Mouse (Mus musculus) CH12.LX (cell line): ENCODE data around the gene Edem3. TPM values are rescaled to one million over a fixed set of nuclear protein-coding genes. Genes with fewer than 3 reads are reported as not detected.

ENCODE experiments used
- DNase-seq: peaks from one replicate; pipeline ENCODE4 v3.0.0-alpha.2; 2013; ENCODE audit errors: extremely low read depth
- H3K27ac ChIP-seq: 2 replicates; pipeline ENCODE4 v1.5.1; 2012; ENCODE audit warnings: low read depth, mild to moderate bottlenecking, control low read depth, moderate library complexity; ENCODE audit not compliant: insufficient read depth
- H3K27me3 ChIP-seq: replicated peaks from 2 replicates; pipeline ENCODE3; 2012; ENCODE audit warnings: inconsistent platforms
- H3K36me3 ChIP-seq, 2 experiments: replicated peaks in 1 of 2; 2 replicates each; pipeline versions ENCODE3 to v1.6.1; 2012; ENCODE audit warnings: inconsistent platforms in 1 of 2, low read length in 1 of 2, mild to moderate bottlenecking in 1 of 2, mixed read lengths in 1 of 2, moderate library complexity in 1 of 2; ENCODE audit not compliant: control insufficient read depth in 1 of 2, insufficient read depth in 1 of 2
- H3K4me1 ChIP-seq, 2 experiments: 2 replicates each; pipeline ENCODE4 v1.6.1; 2012; ENCODE audit warnings: inconsistent platforms in 1 of 2, moderate library complexity in 1 of 2; ENCODE audit not compliant: insufficient read depth in 2 of 2, control insufficient read depth in 1 of 2
- H3K4me2 ChIP-seq: 2 replicates; pipeline ENCODE4 v1.6.1; 2012; ENCODE audit warnings: low read depth, mild to moderate bottlenecking, control low read depth; ENCODE audit not compliant: poor library complexity, insufficient read depth, severe bottlenecking
- H3K4me3 ChIP-seq, 3 experiments: fragments of 150-350 bp in 1 of 3; sonication (generic) in 1 of 3; replicated peaks in 1 of 3; 2 replicates each; pipeline versions ENCODE3 to v1.5.1; 2011 to 2012; ENCODE audit warnings: low read depth in 2 of 3, low read length in 2 of 3, mild to moderate bottlenecking in 2 of 3, moderate library complexity in 2 of 3, control low read depth in 1 of 3, improper control_type of control experiment in 1 of 3, inconsistent platforms in 1 of 3, mixed read lengths in 1 of 3; ENCODE audit not compliant: poor library complexity in 1 of 3
- H3K79me2 ChIP-seq: replicated peaks from 2 replicates; pipeline ENCODE4 v1.6.1; 2012; ENCODE audit warnings: mild to moderate bottlenecking, moderate library complexity; ENCODE audit not compliant: control insufficient read depth, poor library complexity, insufficient read depth, severe bottlenecking; ENCODE audit errors: extremely low read depth
- H3K9ac ChIP-seq: 2 replicates; pipeline ENCODE4 v1.6.1; 2012; ENCODE audit warnings: low read depth, mild to moderate bottlenecking, control low read depth, moderate library complexity; ENCODE audit not compliant: insufficient read depth
- H3K9me3 ChIP-seq: replicated peaks from 2 replicates; pipeline ENCODE3; 2012; ENCODE audit warnings: low read length, inconsistent platforms, mixed read lengths
- CHD2 ChIP-seq: IDR thresholded peaks from 2 replicates; pipeline ENCODE4 v1.6.1; 2011; ENCODE audit warnings: low read length, improper control_type of control experiment
- E2F4 ChIP-seq: IDR thresholded peaks from 2 replicates; pipeline ENCODE4 v1.6.1; 2011; ENCODE audit warnings: low read depth, low read length, improper control_type of control experiment; ENCODE audit not compliant: insufficient replicate concordance
- ETS1 ChIP-seq: conservative IDR thresholded peaks from 2 replicates; pipeline ENCODE4 v1.6.1; 2012; ENCODE audit warnings: low read depth, mild to moderate bottlenecking, inconsistent platforms, low read length, improper control_type of control experiment, moderate library complexity
- GABPA ChIP-seq: IDR thresholded peaks from 2 replicates; pipeline ENCODE4 v1.6.1; 2012; ENCODE audit warnings: low read depth, low read length, improper control_type of control experiment, inconsistent platforms; ENCODE audit not compliant: insufficient replicate concordance
- IRF4 ChIP-seq: IDR thresholded peaks from 2 replicates; pipeline ENCODE4 v1.6.1; 2014; ENCODE audit warnings: low read depth, mild to moderate bottlenecking, inconsistent platforms, low read length, improper control_type of control experiment
- JUN ChIP-seq: IDR thresholded peaks from 2 replicates; pipeline ENCODE4 v1.6.1; 2011; ENCODE audit warnings: low read depth, mild to moderate bottlenecking, low read length, improper control_type of control experiment, moderate library complexity; ENCODE audit not compliant: insufficient read depth
- KAT2A ChIP-seq: IDR thresholded peaks from 2 replicates; pipeline ENCODE4 v1.6.1; 2012; ENCODE audit warnings: low read length, improper control_type of control experiment, inconsistent platforms; ENCODE audit not compliant: insufficient replicate concordance
- MAX ChIP-seq: IDR thresholded peaks from 2 replicates; pipeline ENCODE4 v1.6.1; 2011; ENCODE audit warnings: low read length, improper control_type of control experiment
- MEF2A ChIP-seq: IDR thresholded peaks from 2 replicates; pipeline ENCODE4 v1.6.1; 2014; ENCODE audit warnings: low read depth, mild to moderate bottlenecking, inconsistent platforms, low read length, improper control_type of control experiment, borderline replicate concordance
- MXI1 ChIP-seq: IDR thresholded peaks from 2 replicates; pipeline ENCODE4 v1.6.1; 2011; ENCODE audit warnings: mild to moderate bottlenecking, low read depth, low read length, improper control_type of control experiment
- NRF1 ChIP-seq: IDR thresholded peaks from 2 replicates; pipeline ENCODE4 v1.6.1; 2014; ENCODE audit warnings: low read depth, mild to moderate bottlenecking, inconsistent platforms, low read length, improper control_type of control experiment, moderate library complexity
- PAX5 ChIP-seq: IDR thresholded peaks from 2 replicates; pipeline ENCODE4 v1.6.1; 2012; ENCODE audit warnings: low read length, inconsistent platforms, mixed read lengths
- POLR2A ChIP-seq: IDR thresholded peaks from 2 replicates; pipeline ENCODE4 v1.6.1; 2011; ENCODE audit warnings: low read depth, mild to moderate bottlenecking, improper control_type of control experiment, low read length
- POLR2AphosphoS2 ChIP-seq: IDR thresholded peaks from 2 replicates; pipeline ENCODE4 v1.6.1; 2011; ENCODE audit warnings: low read depth, low read length, improper control_type of control experiment
- RAD21 ChIP-seq: IDR thresholded peaks from 2 replicates; pipeline ENCODE4 v1.6.1; 2011; ENCODE audit warnings: low read depth, mild to moderate bottlenecking, low read length, improper control_type of control experiment, moderate library complexity
- RCOR1 ChIP-seq: conservative IDR thresholded peaks from 2 replicates; pipeline ENCODE4 v1.6.1; 2012; ENCODE audit warnings: low read depth, mild to moderate bottlenecking, inconsistent platforms, low read length, improper control_type of control experiment
- TBP ChIP-seq: conservative IDR thresholded peaks from 2 replicates; pipeline ENCODE4 v1.6.1; 2011; ENCODE audit warnings: low read depth, low read length, improper control_type of control experiment
- UBTF ChIP-seq: IDR thresholded peaks from 2 replicates; pipeline ENCODE4 v1.6.1; 2012; ENCODE audit warnings: low read depth, mild to moderate bottlenecking, inconsistent platforms, low read length, improper control_type of control experiment, moderate library complexity
- ZC3H11A ChIP-seq: IDR thresholded peaks from 2 replicates; pipeline ENCODE4 v1.6.1; 2012; ENCODE audit warnings: low read depth, mild to moderate bottlenecking, inconsistent platforms, low read length, improper control_type of control experiment
- ZNF384 ChIP-seq: IDR thresholded peaks from 2 replicates; pipeline ENCODE4 v1.6.1; 2012; ENCODE audit warnings: low read depth, low read length, improper control_type of control experiment, inconsistent platforms
- dilution Hi-C: fragments of 300-500 bp; cut with MboI; formaldehyde crosslinking; loops from 2 replicates; pipeline ENCODE4 v1.14.3; 2020; ENCODE audit warnings: low sequenced_read_pairs; ENCODE audit not compliant: extremely low pct_unique_long_range_greater_than_20kb, extremely low pct_ligation_motif_present
- in situ Hi-C: fragments of 300-500 bp; cut with MboI; formaldehyde crosslinking; loops from 3 replicates; pipeline ENCODE4 v1.14.3; 2019; ENCODE audit warnings: low sequenced_read_pairs, low pct_ligation_motif_present, low pct_unique_long_range_greater_than_20kb, mixed read lengths
- polyA plus RNA-seq: library from polyadenylated mRNA; unstranded; fragments of >175 nt; gene quantifications from 2 replicates; pipeline ENCODE4 v1.2.1, GENCODE M21; 2012; ENCODE audit warnings: low read depth; ENCODE audit not compliant: insufficient read length
- total RNA-seq, 2 experiments: library from RNA; depleted of rRNA; stranded (reverse); fragments of 300-350 nt in 1 of 2; fragments of >200 nt in 1 of 2; gene quantifications; 2 replicates each; pipeline ENCODE4 v1.2.3; 2012 to 2014

Edem3 gene
- total and polyA plus RNA-seq, 3 experiments, result 9.8 to 15.8 (median 10.6) TPM

- Histone ChIP-seq H3K27ac (no peak overlapping the region), H3K27me3 (no peaks in the 10 kb centered on the region), H3K36me3 (no peaks in the 10 kb centered on the region), H3K4me1 (no peaks in the 10 kb centered on the region), H3K4me3 (no peak overlapping the region), H3K9me3 (no peaks in the 10 kb centered on the region), H3K4me2 (no peak overlapping the region), H3K9ac (no peak overlapping the region), H3K79me2 (no peaks in the 10 kb centered on the region)
- in situ Hi-C loops, result no loop called here
- TF ChIP-seq ZNF384 (no peak), NRF1 (no peak), GABPA (no peak), ETS1 (no peak), ZC3H11A (no peak), JUN (no peak), RAD21 (no peak), E2F4 (no peak), POLR2A (no peak), POLR2AphosphoS2 (no peak), IRF4 (no peak), MEF2A (no peak), CHD2 (no peak), TBP (no peak), PAX5 (no peak), MAX (no peak), MXI1 (no peak), RCOR1 (no peak)
- dilution Hi-C loops, result no loop called here
- DNase-seq, result no peak
These were observed 106.9 kb downstream of the Edem3 start for GRCm38 (mm10) chr1:151862109-151862508.

- Histone ChIP-seq H3K36me3 (no peaks in the 10 kb centered on the region), H3K4me2 (no peak overlapping the region), H3K4me3 (no peak overlapping the region), H3K9me3 (no peaks in the 10 kb centered on the region), H3K27me3 (no peaks in the 10 kb centered on the region), H3K27ac (no peak overlapping the region), H3K79me2 (no peaks in the 10 kb centered on the region), H3K4me1 (no peaks in the 10 kb centered on the region), H3K9ac (no peak overlapping the region)
- DNase-seq, result no peak
- dilution Hi-C loops, result no loop called here
- TF ChIP-seq UBTF (no peak), KAT2A (no peak), NRF1 (no peak)
- in situ Hi-C loops, result no loop called here
These were observed 108.1 kb downstream of the Edem3 start for GRCm38 (mm10) chr1:151863135-151863796.
